Mouse (Mus musculus) MEL (cell line): ENCODE data around the gene Tcf7l2. TPM values are rescaled to one million over a fixed set of nuclear protein-coding genes. Genes with fewer than 3 reads are reported as not detected.

Experiments used
- DNase-seq: peaks from one replicate; pipeline ENCODE4 v3.0.0; 2011; ENCODE audit warnings: low read depth, low spot score
- H3K27ac ChIP-seq: 2 replicates; pipeline ENCODE4 v1.5.1; 2012; ENCODE audit warnings: low read depth, mild to moderate bottlenecking, control low read depth, low read length, moderate library complexity; ENCODE audit not compliant: control insufficient read depth
- H3K27me3 ChIP-seq, 2 experiments: fragments of 150-350 bp in 1 of 2; sonication (generic) in 1 of 2; 2 replicates each; pipeline ENCODE4 v1.6.1; 2012; ENCODE audit warnings: low read length in 2 of 2, mild to moderate bottlenecking in 2 of 2, improper control_type of control experiment in 1 of 2, moderate library complexity in 1 of 2; ENCODE audit not compliant: insufficient read depth in 2 of 2, control insufficient read depth in 1 of 2
- H3K36me3 ChIP-seq, 2 experiments: 2 replicates each; pipeline ENCODE4 v1.6.1; 2012 to 2014; ENCODE audit warnings: low read length in 2 of 2, improper control_type of control experiment in 1 of 2, inconsistent platforms in 1 of 2, mild to moderate bottlenecking in 1 of 2; ENCODE audit not compliant: insufficient read depth in 2 of 2, control insufficient read depth in 1 of 2
- H3K4me1 ChIP-seq, 2 experiments: fragments of 150-350 bp in 1 of 2; sonication (generic) in 1 of 2; 2 replicates each; pipeline ENCODE4 v1.6.1; 2012; ENCODE audit warnings: low read length in 2 of 2, improper control_type of control experiment in 1 of 2, mild to moderate bottlenecking in 1 of 2; ENCODE audit not compliant: insufficient read depth in 2 of 2, control insufficient read depth in 1 of 2
- H3K4me3 ChIP-seq, 2 experiments: fragments of 150-350 bp in 1 of 2; sonication (generic) in 1 of 2; 2 replicates each; pipeline ENCODE4 v1.5.1; 2012; ENCODE audit warnings: low read depth in 2 of 2, low read length in 2 of 2, mild to moderate bottlenecking in 2 of 2, moderate library complexity in 2 of 2, control low read depth in 1 of 2, improper control_type of control experiment in 1 of 2; ENCODE audit not compliant: control insufficient read depth in 1 of 2, insufficient read depth in 1 of 2
- H3K79me2 ChIP-seq: 2 replicates; pipeline ENCODE4 v1.6.1; 2012; ENCODE audit warnings: mild to moderate bottlenecking, low read length, moderate library complexity; ENCODE audit not compliant: control insufficient read depth, poor library complexity, insufficient read depth
- H3K9ac ChIP-seq: 2 replicates; pipeline ENCODE4 v1.6.1; 2012; ENCODE audit warnings: low read depth, mild to moderate bottlenecking, control low read depth, low read length, moderate library complexity; ENCODE audit not compliant: control insufficient read depth, poor library complexity, severe bottlenecking
- H3K9me3 ChIP-seq: fragments of 150-350 bp; sonication (generic); replicated peaks from 2 replicates; pipeline ENCODE4 v1.6.1; 2012; ENCODE audit warnings: mild to moderate bottlenecking, low read length, improper control_type of control experiment, moderate library complexity; ENCODE audit not compliant: insufficient read depth
- BHLHE40 ChIP-seq: IDR thresholded peaks from 2 replicates; pipeline ENCODE4 v1.6.1; 2012; ENCODE audit warnings: low read depth, mild to moderate bottlenecking, inconsistent platforms, low read length, improper control_type of control experiment, borderline replicate concordance
- CHD1 ChIP-seq: IDR thresholded peaks from 2 replicates; pipeline ENCODE4 v1.6.1; 2012; ENCODE audit warnings: low read depth, mild to moderate bottlenecking, inconsistent platforms, low read length, improper control_type of control experiment
- ELF1 ChIP-seq: IDR thresholded peaks from 2 replicates; pipeline ENCODE4 v1.6.1; 2014; ENCODE audit warnings: low read depth, mild to moderate bottlenecking, inconsistent platforms, low read length, improper control_type of control experiment, moderate library complexity
- EP300 ChIP-seq, 2 experiments: IDR thresholded peaks; 2 replicates each; pipeline ENCODE4 v1.6.1; 2011; ENCODE audit warnings: improper control_type of control experiment in 2 of 2, low read length in 2 of 2, low read depth in 1 of 2, mild to moderate bottlenecking in 1 of 2
- ETS1 ChIP-seq: IDR thresholded peaks from 2 replicates; pipeline ENCODE4 v1.6.1; 2012; ENCODE audit warnings: low read depth, mild to moderate bottlenecking, inconsistent platforms, low read length, improper control_type of control experiment, moderate library complexity
- GATA1 ChIP-seq: IDR thresholded peaks from 2 replicates; pipeline ENCODE4 v1.6.1; 2011; ENCODE audit warnings: low read depth, low read length, improper control_type of control experiment
- HCFC1 ChIP-seq: IDR thresholded peaks from 2 replicates; pipeline ENCODE4 v1.6.1; 2012; ENCODE audit warnings: low read depth, mild to moderate bottlenecking, inconsistent platforms, low read length, improper control_type of control experiment, moderate library complexity
- KAT2A ChIP-seq: conservative IDR thresholded peaks from 2 replicates; pipeline ENCODE4 v1.6.1; 2012; ENCODE audit warnings: low read depth, low read length, improper control_type of control experiment, inconsistent platforms
- MAZ ChIP-seq: IDR thresholded peaks from 2 replicates; pipeline ENCODE4 v1.6.1; 2012; ENCODE audit warnings: low read depth, mild to moderate bottlenecking, inconsistent platforms, low read length, improper control_type of control experiment
- MXI1 ChIP-seq: IDR thresholded peaks from 2 replicates; pipeline ENCODE4 v1.6.1; 2011; ENCODE audit warnings: mild to moderate bottlenecking, low read depth, low read length, improper control_type of control experiment
- MYB ChIP-seq: IDR thresholded peaks from 2 replicates; pipeline ENCODE4 v1.6.1; 2011; ENCODE audit warnings: mild to moderate bottlenecking, low read depth, low read length, improper control_type of control experiment
- MYC ChIP-seq: IDR thresholded peaks from 2 replicates; pipeline ENCODE4 v1.6.1; 2011; ENCODE audit warnings: low read depth, mild to moderate bottlenecking, low read length, improper control_type of control experiment, moderate library complexity
- NELFE ChIP-seq: IDR thresholded peaks from 2 replicates; pipeline ENCODE4 v1.6.1; 2011; ENCODE audit warnings: low read depth, low read length, improper control_type of control experiment
- NRF1 ChIP-seq: IDR thresholded peaks from 2 replicates; pipeline ENCODE4 v1.6.1; 2014; ENCODE audit warnings: low read depth, mild to moderate bottlenecking, inconsistent platforms, low read length, improper control_type of control experiment, moderate library complexity; ENCODE audit not compliant: poor library complexity, insufficient read depth, severe bottlenecking
- POLR2A ChIP-seq, 2 experiments: IDR thresholded peaks; 2 replicates each; pipeline ENCODE4 v1.6.1; 2011 to 2012; ENCODE audit warnings: low read length in 2 of 2, mild to moderate bottlenecking in 2 of 2, control low read depth in 1 of 2, improper control_type of control experiment in 1 of 2, low read depth in 1 of 2, moderate library complexity in 1 of 2; ENCODE audit not compliant: control insufficient read depth in 1 of 2, insufficient read depth in 1 of 2, poor library complexity in 1 of 2
- RCOR1 ChIP-seq: IDR thresholded peaks from 2 replicates; pipeline ENCODE4 v1.6.1; 2012; ENCODE audit warnings: low read depth, mild to moderate bottlenecking, inconsistent platforms, low read length, improper control_type of control experiment
- SIN3A ChIP-seq: IDR thresholded peaks from 2 replicates; pipeline ENCODE4 v1.6.1; 2012; ENCODE audit warnings: low read length, improper control_type of control experiment, inconsistent platforms
- SMC3 ChIP-seq: IDR thresholded peaks from 2 replicates; pipeline ENCODE4 v1.6.1; 2011; ENCODE audit warnings: low read depth, low read length, improper control_type of control experiment
- TBP ChIP-seq: IDR thresholded peaks from 2 replicates; pipeline ENCODE4 v1.8.0; 2011; ENCODE audit warnings: low read depth, low read length, improper control_type of control experiment
- TCF12 ChIP-seq: IDR thresholded peaks from 2 replicates; pipeline ENCODE4 v1.6.1; 2014; ENCODE audit warnings: low read depth, mild to moderate bottlenecking, inconsistent platforms, low read length, improper control_type of control experiment, moderate library complexity
- UBTF ChIP-seq: IDR thresholded peaks from 2 replicates; pipeline ENCODE4 v1.6.1; 2012; ENCODE audit warnings: low read depth, mild to moderate bottlenecking, inconsistent platforms, low read length, improper control_type of control experiment, moderate library complexity, borderline replicate concordance; ENCODE audit not compliant: insufficient read depth
- USF1 ChIP-seq: IDR thresholded peaks from 2 replicates; pipeline ENCODE4 v1.6.1; 2014; ENCODE audit warnings: low read depth, mild to moderate bottlenecking, inconsistent platforms, low read length, improper control_type of control experiment, moderate library complexity
- ZMIZ1 ChIP-seq: IDR thresholded peaks from 2 replicates; pipeline ENCODE4 v1.6.1; 2012; ENCODE audit warnings: low read depth, mild to moderate bottlenecking, inconsistent platforms, low read length, improper control_type of control experiment, moderate library complexity
- polyA plus RNA-seq, 2 experiments: library from polyadenylated mRNA; stranded (reverse) in 1 of 2; unstranded in 1 of 2; fragments of >175 nt in 1 of 2; fragments of >200 nt in 1 of 2; gene quantifications; 2 replicates each; pipeline versions ENCODE4 v1.2.1 to v1.2.4; 2012; ENCODE audit warnings: low replicate concordance in 2 of 2, low read depth in 1 of 2; ENCODE audit not compliant: insufficient read length in 2 of 2, insufficient read depth in 1 of 2, missing spikeins in 1 of 2
- total RNA-seq: library from RNA; depleted of rRNA; stranded (reverse); fragments of 300-350 nt; gene quantifications from 2 replicates; pipeline ENCODE4 v1.2.3, GENCODE M21; 2012

The Tcf7l2 gene
- total and polyA plus RNA-seq, 3 experiments = 0.65 to 12.8 TPM; not detected in 1

GRCm38 (mm10) chr19:55825951-55826507 is 84.4 kb downstream of the Tcf7l2 start:
- Histone ChIP-seq H3K36me3 (peaks cover 0 to 45% of the 10 kb centered on the region in 2 experiments; a peak in 2 of 4 replicates), H3K27ac (peak overlapping the region; percentile 60), H3K9me3 (no peaks in the 10 kb centered on the region), H3K79me2 (no peaks in the 10 kb centered on the region), H3K4me3 (peak overlapping the region in 1 of 2 experiments; percentile 1; a peak in 1 of 4 replicates), H3K27me3 (no peaks in the 10 kb centered on the region), H3K4me1 (peaks cover 35 to 51% of the 10 kb centered on the region in 2 experiments), H3K9ac (peak overlapping the region; percentile 45)
- DNase-seq = no peak
- TF ChIP-seq MYC (0 out of 2 replicates have a peak, but pooled peaks have one; percentile 17), MYB (no peak)

DNA sequence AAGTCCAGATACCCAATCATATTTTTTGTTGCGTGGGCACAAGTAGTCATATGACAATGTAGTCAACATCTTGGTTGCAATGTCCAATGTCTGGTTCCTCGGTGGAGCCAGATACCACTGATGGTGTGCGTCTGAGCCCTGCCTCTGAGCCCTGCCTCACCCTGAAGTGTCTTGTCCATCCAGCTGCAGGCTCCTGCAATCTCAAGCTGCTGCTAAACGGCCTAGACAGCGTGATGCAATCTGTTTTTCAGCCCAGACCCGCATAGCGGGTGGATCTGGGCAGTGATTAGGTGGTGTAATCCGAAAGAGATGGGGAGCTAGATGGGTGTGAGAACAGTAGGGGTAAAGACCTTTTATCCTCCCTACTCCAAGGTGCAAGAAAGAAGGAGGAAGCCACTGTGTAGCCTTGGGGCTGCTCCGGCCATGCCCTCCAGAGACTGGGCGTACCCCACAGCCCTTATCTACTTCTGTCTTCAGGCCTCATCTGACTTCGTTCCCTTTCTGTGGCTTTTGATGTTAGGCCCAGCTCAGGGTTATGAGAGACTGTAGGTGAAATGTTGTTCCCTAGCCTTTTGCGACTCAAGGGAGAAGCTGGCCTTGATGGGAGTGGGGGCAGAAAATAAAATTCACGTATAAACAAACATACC is 86.1 kb downstream of the Tcf7l2 start:
- peaks cover 0 to 45% of the 10 kb centered on the region in 2 experiments; a peak in 2 of 4 replicates for H3K36me3 ChIP-seq
- H3K9me3 ChIP-seq = no peaks in the 10 kb centered on the region
- H3K27ac ChIP-seq = peak overlapping the region; percentile 40
- peaks cover 35 to 51% of the 10 kb centered on the region in 2 experiments for H3K4me1 ChIP-seq
- H3K9ac ChIP-seq = peak overlapping the region; percentile 12
- H3K4me3 ChIP-seq = no peak overlapping the region
- DNase-seq = peak; percentile 91
- H3K27me3 ChIP-seq = no peaks in the 10 kb centered on the region
- TF ChIP-seq HCFC1 = peak; percentile 66; the same call in 1 of the 2 replicates
- no peak for TF ChIP-seq KAT2A
- TF ChIP-seq BHLHE40 = peak; percentile 60; the same call in 1 of the 2 replicates
- TF ChIP-seq ZMIZ1 = no peak
- no peak for TF ChIP-seq CHD1
- TF ChIP-seq EP300 (IDR thresholded peaks at IDR 0.05; ENCODE audit: low read depth in 1 of 2, low read length in 2 of 2) = peak; percentile 87 to 94
- peak; percentile 70 for TF ChIP-seq SIN3A
- no peak for TF ChIP-seq MYB
- TF ChIP-seq TCF12 = peak; percentile 81
- no peak for TF ChIP-seq POLR2A (IDR thresholded peaks at IDR 0.05; ENCODE audit: control insufficient read depth in 1 of 2, insufficient read depth in 1 of 2, low read depth in 1 of 2, low read length in 2 of 2, poor library complexity in 1 of 2)
- 0 out of 2 replicates have a peak, but pooled peaks have one; percentile 72 for TF ChIP-seq UBTF
- TF ChIP-seq USF1 = 0 out of 2 replicates have a peak, but pooled peaks have one; percentile 7
- peak; percentile 68 for TF ChIP-seq MYC
- no peak for TF ChIP-seq SMC3
- peak; percentile 72 for TF ChIP-seq MXI1
- TF ChIP-seq NRF1 = 0 out of 2 replicates have a peak, but pooled peaks have one; percentile 23
- peak; percentile 96 for TF ChIP-seq RCOR1
- 0 out of 2 replicates have a peak, but pooled peaks have one; percentile 20 for TF ChIP-seq ELF1
- peak; percentile 86 for TF ChIP-seq MAZ
- TF ChIP-seq NELFE = no peak
- 0 out of 2 replicates have a peak, but pooled peaks have one; percentile 37 for TF ChIP-seq TBP
- peak; percentile 80 for TF ChIP-seq ETS1
- TF ChIP-seq GATA1 = peak; percentile 93
- H3K79me2 ChIP-seq = no peaks in the 10 kb centered on the region
